Mouse (Mus musculus): Measurements from ENCODE around the gene Prr29. TPM values are rescaled to one million over a fixed set of nuclear protein-coding genes. Genes with fewer than 3 reads are reported as not detected.
"Not testable (repeated sequence)": the region's sequence is repeated elsewhere in the genome, so short reads cannot be mapped to it uniquely, and the experiment has no call there.

The Prr29 gene
- polyA plus RNA-seq, 1 experiment from 2014 or later, result not detected

DNA sequence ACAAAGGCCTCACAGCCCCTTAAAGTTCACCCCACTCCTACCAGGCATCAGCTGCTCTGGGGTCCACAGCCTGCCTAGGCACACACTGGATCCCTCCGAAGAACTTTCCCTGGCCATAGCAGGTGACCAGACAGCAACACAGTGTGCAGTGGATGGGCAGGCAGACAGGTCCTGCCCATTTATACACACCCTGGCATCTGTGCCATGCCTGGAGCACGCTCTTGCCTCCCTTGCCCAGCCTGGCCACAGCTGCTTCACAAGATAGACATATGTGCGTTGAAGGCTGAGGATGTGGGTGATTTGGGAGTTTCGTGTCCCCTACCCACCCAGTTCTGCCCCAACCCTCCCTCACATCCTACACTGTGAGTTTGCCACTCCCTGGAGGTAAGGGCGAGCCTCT is 27.2 kb upstream of the Prr29 start:
- no peak for ATAC-seq (replicated peaks)
- 75% methylated on average over 5 of the region's 5 CpGs for WGBS
- Histone ChIP-seq H3K9ac (no peak overlapping the region), H3K9me3 (no peaks in the 10 kb centered on the region), H3K27ac (no peak overlapping the region), H3K4me2 (no peak overlapping the region), H3K4me1 (no peaks in the 10 kb centered on the region; the same call in 1 of the 2 replicates), H3K36me3 (replicated peaks) (no peaks in the 10 kb centered on the region), H3K4me3 (no peak overlapping the region), H3K27me3 (replicated peaks) (no peaks in the 10 kb centered on the region)

DNA sequence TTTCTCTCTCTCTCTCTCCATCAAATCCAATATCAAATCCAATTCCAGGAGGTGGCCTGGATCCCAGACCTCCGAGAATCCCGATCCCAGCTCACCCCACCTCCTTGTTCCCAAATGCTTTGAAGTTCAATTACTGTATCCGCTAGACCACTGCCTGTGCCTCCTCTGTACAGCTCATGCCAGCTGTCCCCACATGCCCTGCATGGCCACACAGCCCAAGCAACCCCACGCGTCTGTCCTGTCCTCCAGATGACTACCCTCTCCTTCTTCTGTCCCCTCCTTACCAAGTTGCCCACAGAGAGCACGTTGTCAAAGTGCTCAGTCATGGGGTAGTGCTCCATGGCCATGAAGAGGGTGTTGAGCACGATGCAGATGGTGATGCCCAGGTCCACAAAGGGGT is 26.4 kb upstream of the Prr29 start:
- no peak overlapping the region for H3K4me2 ChIP-seq
- 74% methylated on average over 7 of the region's 7 CpGs for WGBS
- no peak overlapping the region for H3K9ac ChIP-seq
- no peak overlapping the region for H3K4me3 ChIP-seq
- H3K36me3 ChIP-seq (replicated peaks), result no peaks in the 10 kb centered on the region
- H3K9me3 ChIP-seq, result no peaks in the 10 kb centered on the region
- no peaks in the 10 kb centered on the region; the same call in 1 of the 2 replicates for H3K4me1 ChIP-seq
- no peaks in the 10 kb centered on the region for H3K27me3 ChIP-seq (replicated peaks)
- no peak overlapping the region for H3K27ac ChIP-seq
- no peak for ATAC-seq (replicated peaks)

DNA sequence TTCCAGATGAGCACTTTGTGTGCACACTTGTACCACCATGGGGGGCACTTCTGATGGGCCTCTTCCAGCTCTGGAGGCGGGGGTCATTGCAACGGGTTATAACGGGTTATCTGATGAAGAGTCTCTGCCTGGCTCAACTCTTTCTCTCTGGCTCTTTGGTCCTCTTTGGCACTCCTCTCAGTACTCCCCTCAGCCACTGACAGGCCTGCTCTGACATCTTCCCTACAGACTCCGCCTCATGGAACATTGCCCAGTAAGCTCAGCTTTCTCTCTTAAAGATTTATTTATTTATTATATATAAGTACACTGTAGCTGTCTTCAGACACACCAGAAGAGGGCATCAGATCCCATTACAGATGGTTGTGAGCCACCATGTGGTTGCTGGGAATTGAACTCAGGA is 25.9 kb upstream of the Prr29 start:
- H3K4me3 ChIP-seq; H3K36me3 ChIP-seq (replicated peaks); ATAC-seq (replicated peaks); H3K9ac ChIP-seq; H3K27me3 ChIP-seq (replicated peaks); H3K4me2 ChIP-seq; H3K4me1 ChIP-seq; H3K9me3 ChIP-seq; H3K27ac ChIP-seq: not testable (repeated sequence)
- WGBS, result 89% methylated on average over 4 of the region's 4 CpGs

DNA sequence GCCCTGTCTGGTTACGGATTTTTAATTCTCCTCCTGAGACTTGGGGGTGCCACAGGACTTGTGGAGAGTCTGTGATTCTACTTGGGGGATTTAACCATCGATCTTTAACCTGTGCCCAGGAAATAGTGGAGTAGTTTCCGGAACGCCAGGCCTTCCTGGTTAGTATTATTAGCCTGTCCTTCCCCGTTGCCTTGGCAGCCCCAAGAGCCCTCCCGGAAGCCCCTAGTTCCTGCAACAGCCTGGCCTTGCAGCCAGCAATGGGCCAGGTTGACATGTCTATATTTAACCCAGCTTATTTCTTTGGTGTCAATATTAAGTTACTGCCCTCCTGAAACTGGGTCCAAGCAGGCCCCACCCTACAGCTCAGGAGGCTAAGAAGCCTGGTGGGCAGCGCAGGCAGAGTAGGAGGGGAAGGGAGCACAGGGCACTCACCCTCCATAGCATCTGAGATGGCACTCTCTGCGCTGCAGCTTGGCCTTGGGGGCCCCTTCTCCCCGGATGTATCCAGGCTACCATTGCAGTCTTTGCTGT is 24.2 kb upstream of the Prr29 start:
- Histone ChIP-seq H3K9ac (no peak overlapping the region), H3K4me2 (no peak overlapping the region), H3K4me3 (no peak overlapping the region), H3K9me3 (no peaks in the 10 kb centered on the region), H3K27ac (no peak overlapping the region), H3K4me1 (peaks cover 4% of the 10 kb centered on the region; the same call in 1 of the 2 replicates), H3K36me3 (replicated peaks) (no peaks in the 10 kb centered on the region), H3K27me3 (replicated peaks) (no peaks in the 10 kb centered on the region)
- no peak for ATAC-seq (replicated peaks)
- 86% methylated on average over 9 of the region's 9 CpGs for WGBS

DNA sequence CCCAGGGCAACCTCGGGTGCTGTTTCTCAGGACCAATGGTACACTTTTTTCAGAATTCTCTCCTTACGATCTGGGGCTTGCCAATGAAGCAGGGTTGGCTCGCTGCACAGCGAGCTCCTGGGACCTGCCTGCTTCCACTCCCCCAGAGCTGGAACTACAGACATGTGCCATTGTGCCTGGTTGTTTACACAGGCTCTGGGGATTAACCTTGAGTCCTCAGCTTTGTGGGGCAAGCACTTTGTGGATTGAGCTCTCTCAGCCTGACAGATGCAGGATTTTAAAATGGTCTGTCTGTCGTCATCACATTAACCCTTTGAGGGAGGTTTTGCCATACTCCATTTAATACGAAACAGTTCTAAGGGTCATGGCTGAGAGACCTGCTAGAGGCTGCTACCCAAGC is 20.4 kb upstream of the Prr29 start:
- ATAC-seq (replicated peaks), result no peak
- 0 out of 2 replicates have a peak, but pooled peaks cover 4% of the 10 kb centered on the region for H3K4me1 ChIP-seq
- H3K9ac ChIP-seq, result no peak overlapping the region
- no peaks in the 10 kb centered on the region for H3K36me3 ChIP-seq (replicated peaks)
- no peak overlapping the region for H3K27ac ChIP-seq
- H3K4me3 ChIP-seq, result no peak overlapping the region
- WGBS, result 35% methylated on average over 6 of the region's 6 CpGs
- H3K27me3 ChIP-seq (replicated peaks), result no peaks in the 10 kb centered on the region
- no peak overlapping the region for H3K4me2 ChIP-seq
- no peaks in the 10 kb centered on the region for H3K9me3 ChIP-seq

- no peaks in the 10 kb centered on the region for H3K27me3 ChIP-seq (replicated peaks)
- no peak for ATAC-seq (replicated peaks)
- H3K9ac ChIP-seq, result no peak overlapping the region
- H3K4me2 ChIP-seq, result no peak overlapping the region
- H3K27ac ChIP-seq, result no peak overlapping the region
- no peak overlapping the region for H3K4me3 ChIP-seq
- WGBS, result 86% methylated on average over 6 of the region's 6 CpGs
- 0 out of 2 replicates have a peak, but pooled peaks cover 3% of the 10 kb centered on the region for H3K4me1 ChIP-seq
- no peaks in the 10 kb centered on the region for H3K36me3 ChIP-seq (replicated peaks)
- H3K9me3 ChIP-seq, result no peaks in the 10 kb centered on the region
These were observed 15.5 kb upstream of the Prr29 start for GRCm38 (mm10) chr11:106349772-106350171.

- Histone ChIP-seq H3K27ac (no peak overlapping the region), H3K4me2 (no peak overlapping the region), H3K4me3 (no peak overlapping the region), H3K27me3 (replicated peaks) (no peaks in the 10 kb centered on the region), H3K36me3 (replicated peaks) (no peaks in the 10 kb centered on the region), H3K4me1 (no peaks in the 10 kb centered on the region), H3K9ac (no peak overlapping the region), H3K9me3 (no peaks in the 10 kb centered on the region)
- ATAC-seq (replicated peaks), result no peak
- 67% methylated on average over 3 of the region's 5 CpGs for WGBS
These were observed 14.4 kb upstream of the Prr29 start for GRCm38 (mm10) chr11:106350853-106351252.

DNA sequence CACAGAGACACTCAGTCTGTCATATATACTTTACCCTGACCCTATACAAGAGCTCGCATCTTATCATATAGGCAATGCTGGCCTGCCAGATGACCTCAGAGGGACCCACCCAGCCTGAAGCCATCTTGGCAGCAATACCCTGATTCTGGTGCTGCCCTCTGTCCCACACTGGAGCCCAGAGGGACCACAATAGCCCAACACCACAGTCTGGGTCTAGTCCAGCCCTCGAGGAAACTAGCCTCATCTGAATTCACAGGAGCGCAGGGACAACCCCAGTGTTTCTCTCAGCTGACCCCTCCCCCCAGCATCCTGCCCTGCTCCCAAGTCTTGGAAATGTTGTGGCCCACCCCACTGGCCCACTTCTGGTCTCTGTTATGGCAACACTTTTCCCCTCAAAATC is 14.0 kb upstream of the Prr29 start:
- no peak overlapping the region for H3K9ac ChIP-seq
- WGBS, result 65% methylated on average over 3 of the region's 3 CpGs
- H3K27ac ChIP-seq, result no peak overlapping the region
- no peaks in the 10 kb centered on the region for H3K36me3 ChIP-seq (replicated peaks)
- H3K27me3 ChIP-seq (replicated peaks), result no peaks in the 10 kb centered on the region
- no peaks in the 10 kb centered on the region for H3K4me1 ChIP-seq
- ATAC-seq (replicated peaks), result no peak
- H3K9me3 ChIP-seq, result no peaks in the 10 kb centered on the region
- H3K4me3 ChIP-seq, result no peak overlapping the region
- no peak overlapping the region for H3K4me2 ChIP-seq

- H3K27me3 ChIP-seq (replicated peaks), result no peaks in the 10 kb centered on the region
- H3K36me3 ChIP-seq (replicated peaks), result no peaks in the 10 kb centered on the region
- WGBS, result 77% methylated on average over 4 of the region's 4 CpGs
- H3K9me3 ChIP-seq, result no peaks in the 10 kb centered on the region
- H3K4me2 ChIP-seq, result no peak overlapping the region
- no peaks in the 10 kb centered on the region for H3K4me1 ChIP-seq
- ATAC-seq (replicated peaks), result no peak
- no peak overlapping the region for H3K4me3 ChIP-seq
- H3K27ac ChIP-seq, result no peak overlapping the region
- H3K9ac ChIP-seq, result no peak overlapping the region
These were observed 13.3 kb upstream of the Prr29 start for GRCm38 (mm10) chr11:106351941-106352340.

- Histone ChIP-seq H3K36me3 (replicated peaks) (no peaks in the 10 kb centered on the region), H3K27me3 (replicated peaks) (no peaks in the 10 kb centered on the region), H3K4me3 (no peak within 1 kb of the TSS), H3K9ac (no peak within 1 kb of the TSS), H3K4me1 (no peaks in the 10 kb centered on the region), H3K9me3 (no peaks in the 10 kb centered on the region), H3K27ac (no peak within 1 kb of the TSS), H3K4me2 (no peak within 1 kb of the TSS)
- ATAC-seq (replicated peaks), result no peak
- WGBS, result 93% methylated on average over 12 of the region's 12 CpGs
These were observed 12.1 kb upstream of the Prr29 start, which contains the start of gene Scn4a for GRCm38 (mm10) chr11:106353188-106353587. Scn4a (minus strand) TSS chr11:106353288.

DNA sequence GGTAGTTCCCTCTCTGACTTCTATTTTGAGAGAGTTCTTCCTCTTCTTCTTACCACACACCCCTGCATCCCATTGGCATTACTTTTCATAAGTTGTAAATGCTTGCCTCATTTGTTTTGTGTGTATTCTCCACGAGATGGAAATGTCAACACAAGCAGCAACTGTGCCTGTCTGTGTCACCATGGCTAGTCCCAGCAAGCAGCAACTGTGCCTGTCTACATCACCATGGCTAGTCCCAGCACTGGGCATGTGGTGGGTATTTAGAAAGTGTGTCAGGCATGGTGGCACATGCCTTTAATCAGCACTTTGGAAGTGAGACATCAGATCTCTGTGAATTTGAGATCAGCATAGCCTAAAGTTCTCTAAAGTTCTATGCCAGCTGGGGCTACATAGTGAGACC is 11.1 kb upstream of the Prr29 start:
- Histone ChIP-seq H3K9me3 (no peaks in the 10 kb centered on the region), H3K4me3 (no peak overlapping the region), H3K4me1 (no peaks in the 10 kb centered on the region), H3K27me3 (replicated peaks) (no peaks in the 10 kb centered on the region), H3K27ac (no peak overlapping the region), H3K36me3 (replicated peaks) (no peaks in the 10 kb centered on the region), H3K4me2 (no peak overlapping the region), H3K9ac (no peak overlapping the region)
- WGBS, result 53% methylated on average over 1 of the region's 1 CpGs
- ATAC-seq (replicated peaks), result no peak

DNA sequence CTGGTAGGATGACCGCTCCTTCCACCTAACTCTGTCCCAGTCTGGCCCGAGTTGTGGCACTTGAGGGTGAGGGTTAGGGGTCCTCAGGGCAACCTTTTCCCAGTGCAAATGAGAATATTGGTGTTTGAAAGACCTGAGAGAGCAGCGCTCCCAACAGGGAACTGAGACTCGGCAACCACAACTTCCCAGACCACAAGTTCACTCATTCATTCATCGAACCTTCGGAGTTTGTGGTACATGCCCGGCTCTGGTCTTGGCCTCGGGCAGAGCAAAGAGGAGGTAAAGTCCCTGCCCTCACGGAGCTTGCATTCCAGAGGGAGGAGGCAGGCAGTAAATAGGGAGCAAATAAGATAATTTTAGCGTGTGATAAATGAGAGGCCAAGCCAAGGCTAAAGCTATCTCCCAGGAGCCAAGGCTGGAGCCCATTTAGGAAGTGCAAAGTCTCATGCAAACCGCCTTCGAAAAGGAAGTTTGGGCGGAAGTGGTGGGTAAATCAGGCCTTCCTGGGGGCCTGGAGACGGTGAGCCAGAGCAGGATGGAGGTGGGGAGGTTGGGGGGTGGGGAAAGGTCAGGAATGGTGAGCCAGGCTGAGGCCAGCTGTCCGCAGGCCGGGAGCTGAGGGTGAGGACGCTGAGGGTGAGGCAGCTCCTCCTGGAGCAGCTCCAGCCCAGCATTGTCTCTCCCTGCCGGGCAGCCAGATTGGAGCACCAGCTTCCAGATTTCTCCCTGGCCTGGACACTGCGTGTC is 9.7 kb upstream of the Prr29 start:
- Histone ChIP-seq H3K4me3 (no peak overlapping the region), H3K4me1 (no peaks in the 10 kb centered on the region), H3K4me2 (no peak overlapping the region), H3K9me3 (no peaks in the 10 kb centered on the region), H3K36me3 (replicated peaks) (no peaks in the 10 kb centered on the region), H3K27me3 (replicated peaks) (no peaks in the 10 kb centered on the region), H3K9ac (no peak overlapping the region), H3K27ac (no peak overlapping the region)
- WGBS, result 76% methylated on average over 19 of the region's 19 CpGs
- no peak for ATAC-seq (replicated peaks)

DNA sequence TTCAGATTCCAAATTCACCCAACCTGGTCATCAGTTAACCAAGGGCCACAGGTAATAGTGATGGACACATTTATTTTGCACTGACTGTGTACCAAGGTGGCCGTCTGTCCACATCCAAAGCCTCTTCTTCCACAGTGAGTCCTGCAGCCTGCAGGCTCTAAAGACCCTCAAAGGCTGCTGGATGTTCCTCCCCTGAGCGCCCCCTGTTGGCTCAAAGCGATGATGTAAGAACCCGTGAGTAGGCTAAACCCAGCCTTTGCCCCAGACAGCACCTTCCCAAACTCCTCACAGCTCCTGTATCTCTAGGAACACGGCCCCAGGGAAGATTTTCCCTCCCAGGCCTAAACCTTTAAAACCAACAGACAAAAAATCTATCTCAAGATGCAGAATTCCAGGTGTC is 5.9 kb upstream of the Prr29 start:
- Histone ChIP-seq H3K4me3 (no peak overlapping the region), H3K27me3 (replicated peaks) (no peaks in the 10 kb centered on the region), H3K36me3 (replicated peaks) (no peaks in the 10 kb centered on the region), H3K4me1 (no peaks in the 10 kb centered on the region), H3K4me2 (no peak overlapping the region), H3K27ac (no peak overlapping the region), H3K9me3 (no peaks in the 10 kb centered on the region), H3K9ac (no peak overlapping the region)
- WGBS, result 21% methylated on average over 5 of the region's 5 CpGs
- no peak for ATAC-seq (replicated peaks)

Data from midbrain, embryonic 15.5 days (tissue).